Mouse (Mus musculus) spleen, adult 2 months (tissue): ENCODE results near the gene Rab4a.

Source experiments
- CTCF ChIP-seq: fragments of 200-500 bp; IDR thresholded peaks from 2 replicates; pipeline ENCODE4 v1.5.1; 2011; ENCODE audit warnings: mild to moderate bottlenecking, inconsistent platforms; ENCODE audit not compliant: insufficient read depth, insufficient read length, insufficient replicate concordance; ENCODE audit errors: extremely low read depth
- POLR2A ChIP-seq: fragments of 200-500 bp; IDR thresholded peaks from 2 replicates; pipeline ENCODE4 v1.6.1; 2011; ENCODE audit warnings: low read depth, low read length, inconsistent platforms

GRCm38 (mm10) chr8:123758935-123759334, 46.9 kb upstream of the Rab4a start:
- TF ChIP-seq CTCF (no peak), POLR2A (no peak)
